Mouse (Mus musculus) testis, postnatal 14 days (tissue): ENCODE results near the gene Prkab1.

Experiments
- DNase-seq: peaks from one replicate; pipeline ENCODE4 v3.0.0; 2021; ENCODE audit warnings: low spot score

The Prkab1 gene

GRCm38 (mm10) chr5:116018196-116018595 is 6.1 kb downstream of the Prkab1 start:
- no peak for DNase-seq

GRCm38 (mm10) chr5:116017391-116017790 is 6.9 kb downstream of the Prkab1 start:
- no peak for DNase-seq

- no peak for DNase-seq
Measured at GRCm38 (mm10) chr5:116016542-116016941, 7.8 kb downstream of the Prkab1 start.

- DNase-seq, result no peak
Measured at GRCm38 (mm10) chr5:116014237-116014636, 10.1 kb downstream of the Prkab1 start.

- DNase-seq, result no peak
Measured at GRCm38 (mm10) chr5:116013821-116014220, 10.5 kb downstream of the Prkab1 start.

GRCm38 (mm10) chr5:116012503-116012902 is 11.8 kb downstream of the Prkab1 start:
- DNase-seq, result no peak

GRCm38 (mm10) chr5:116011700-116012099 is 12.6 kb downstream of the Prkab1 start:
- no peak for DNase-seq

GRCm38 (mm10) chr5:116009884-116010627 is 14.3 kb downstream of the Prkab1 start:
- no peak for DNase-seq

- no peak for DNase-seq
Measured at GRCm38 (mm10) chr5:116009091-116009851, 15.0 kb downstream of the Prkab1 start.

- no peak for DNase-seq
Measured at GRCm38 (mm10) chr5:116007723-116008122, 16.6 kb downstream of the Prkab1 start.

GRCm38 (mm10) chr5:116006324-116007099 is 17.8 kb downstream of the Prkab1 start:
- no peak for DNase-seq

GRCm38 (mm10) chr5:116004271-116004670 is 20.0 kb downstream of the Prkab1 start:
- DNase-seq, result no peak

- DNase-seq, result no peak
Measured at GRCm38 (mm10) chr5:116003825-116004224, 20.5 kb downstream of the Prkab1 start.

- no peak for DNase-seq
Measured at GRCm38 (mm10) chr5:116003154-116003553, 21.2 kb downstream of the Prkab1 start.

- DNase-seq, result no peak
Measured at GRCm38 (mm10) chr5:115997376-115997775, 26.9 kb downstream of the Prkab1 start.

- DNase-seq, result no peak
Measured at GRCm38 (mm10) chr5:115994101-115994500, 30.2 kb downstream of the Prkab1 start.

- no peak for DNase-seq
Measured at GRCm38 (mm10) chr5:115991717-115992116, 32.6 kb downstream of the Prkab1 start.

GRCm38 (mm10) chr5:115987284-115987683 is 37.0 kb downstream of the Prkab1 start:
- no peak for DNase-seq

GRCm38 (mm10) chr5:115985101-115985500 is 39.2 kb downstream of the Prkab1 start:
- no peak for DNase-seq

GRCm38 (mm10) chr5:115984392-115984791 is 39.9 kb downstream of the Prkab1 start:
- DNase-seq, result no peak

- no peak for DNase-seq
Measured at GRCm38 (mm10) chr5:115982671-115983373, 41.5 kb downstream of the Prkab1 start.

GRCm38 (mm10) chr5:115980537-115980936 is 43.8 kb downstream of the Prkab1 start:
- no peak for DNase-seq
